In genomic region chr3:155875696-155876095, GRCm38 (mm10) we compare ENCODE assay signal across 17 mouse cellular contexts.
"Had no signal": no experiment of that assay in that cellular context is flagged by ENCODE, and none has a peak within 500 bp of the region (broad histone marks: within the 10 kb centered on the region; RNA-seq: fewer than 3 reads in every experiment).

No protein-coding gene starts in this region.

- H3K4me3 ChIP-seq: midbrain, embryonic 10.5 days; midbrain, embryonic 12.5 days; myocyte; neural tube, embryonic 13.5 days; neural tube, embryonic 15.5 days had no signal

- H3K9ac ChIP-seq: lung, embryonic 14.5 days; midbrain, embryonic 12.5 days; neural tube, embryonic 13.5 days; neural tube, embryonic 15.5 days had no signal

- DNase-seq: lung, adult 18-20 months; lung, embryonic 14.5 days; lung, postnatal 10 days; lung, postnatal 4 days; midbrain, embryonic 14.5 days; right cerebral cortex, postnatal 25 days; right cerebral cortex, postnatal 4 days; spleen, adult 18-20 months; thymus, adult 18-20 months; thymus, postnatal 14 days; thymus, postnatal 36 days had no signal

- H3K27ac ChIP-seq: midbrain, embryonic 10.5 days; midbrain, embryonic 12.5 days; neural tube, embryonic 13.5 days; neural tube, embryonic 15.5 days had no signal

- H3K27me3 ChIP-seq: midbrain, embryonic 12.5 days; neural tube, embryonic 13.5 days; neural tube, embryonic 15.5 days had no signal

- ATAC-seq: midbrain, embryonic 16.5 days had no signal

- H3K36me3 ChIP-seq: midbrain, embryonic 10.5 days; midbrain, embryonic 12.5 days; neural tube, embryonic 13.5 days; neural tube, embryonic 15.5 days had no signal

- H3K9me3 ChIP-seq: midbrain, embryonic 10.5 days; midbrain, embryonic 12.5 days; neural tube, embryonic 13.5 days; neural tube, embryonic 15.5 days had no signal

- H3K4me2 ChIP-seq: lung, embryonic 14.5 days; midbrain, embryonic 12.5 days; neural tube, embryonic 13.5 days; neural tube, embryonic 15.5 days had no signal

- H3K4me1 ChIP-seq: midbrain, embryonic 10.5 days; midbrain, embryonic 12.5 days; neural tube, embryonic 13.5 days; neural tube, embryonic 15.5 days had no signal
